Mouse (Mus musculus): ENCODE data around the gene Gm3727. TPM values are rescaled to one million over a fixed set of nuclear protein-coding genes. Genes with fewer than 3 reads are reported as not detected.
"Not testable (repeated sequence)": the region's sequence is repeated elsewhere in the genome, so short reads cannot be mapped to it uniquely, and the experiment has no call there.

Gene Gm3727
- polyA plus RNA-seq (2016; fragmentation: Nextera tagmentation; extraction: Ambion mirVana): not detected in 2 replicates

DNA sequence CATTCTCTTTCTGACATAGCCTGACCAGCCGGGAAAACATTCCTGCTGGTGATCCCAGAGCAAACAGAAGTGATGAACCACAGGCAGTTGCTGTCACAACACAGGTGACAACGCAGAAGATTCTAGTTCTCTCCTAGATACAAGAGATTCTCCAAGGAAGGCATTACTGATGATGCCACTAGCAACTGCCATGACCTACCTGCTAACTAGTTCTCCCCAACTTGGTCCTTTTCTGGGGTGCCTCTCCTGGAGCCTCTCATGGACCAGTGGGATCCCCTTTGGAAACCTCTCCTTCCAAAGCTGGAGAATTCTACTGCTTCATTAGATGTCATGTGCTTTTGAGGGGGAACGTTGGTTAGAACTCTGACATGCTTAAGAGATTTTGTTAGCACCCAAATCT lies at the start of gene Gm3727:
Gene Gm3727 (minus strand): TSS at position 101 of the 400 bp plus-strand sequence.
- H3K27ac ChIP-seq; H3K4me2 ChIP-seq (replicated peaks); H3K27me3 ChIP-seq (replicated peaks); ATAC-seq (ENCODE audit: low FRiP score, low read depth); H3K4me3 ChIP-seq; H3K9me3 ChIP-seq; H3K4me1 ChIP-seq; H3K9ac ChIP-seq; H3K36me3 ChIP-seq: not testable (repeated sequence)
- WGBS: 83% methylated on average over 3 of the region's 3 CpGs

- not testable (repeated sequence) for ATAC-seq (ENCODE audit: low FRiP score, low read depth); H3K9ac ChIP-seq; H3K27ac ChIP-seq; H3K4me1 ChIP-seq; H3K27me3 ChIP-seq (replicated peaks); H3K36me3 ChIP-seq; H3K4me2 ChIP-seq (replicated peaks); H3K9me3 ChIP-seq; H3K4me3 ChIP-seq
- 7% methylated on average over 8 of the region's 10 CpGs for WGBS
These were observed 21.0 kb downstream of the Gm3727 start for GRCm38 (mm10) chr14:7243498-7243897.

Other genes starting within 250 kb of the Gm3727 start
- 1.1 and 1.3 TPM in 2 replicates for gene Gm10406, start 237.3 kb downstream of the Gm3727 start, polyA plus RNA-seq (2016; fragmentation: Nextera tagmentation; extraction: Ambion mirVana)
- not detected in 2 replicates for gene Gm3685, start 219.7 kb downstream of the Gm3727 start, polyA plus RNA-seq (2016; fragmentation: Nextera tagmentation; extraction: Ambion mirVana)
- gene Gm3696, start 164.1 kb downstream of the Gm3727 start, polyA plus RNA-seq (2016; fragmentation: Nextera tagmentation; extraction: Ambion mirVana): 3.8 and 4.1 TPM in 2 replicates
- not detected in 2 replicates for gene Gm6676, start 139.3 kb downstream of the Gm3727 start, polyA plus RNA-seq (2016; fragmentation: Nextera tagmentation; extraction: Ambion mirVana)
- gene Gm3512, start 90.2 kb downstream of the Gm3727 start, polyA plus RNA-seq (2016; fragmentation: Nextera tagmentation; extraction: Ambion mirVana): 5.4 and 5.9 TPM in 2 replicates
- gene Gm16434, start 70.2 kb downstream of the Gm3727 start, polyA plus RNA-seq (2016; fragmentation: Nextera tagmentation; extraction: Ambion mirVana): not detected in 2 replicates
- gene Gm3739, start 50.3 kb upstream of the Gm3727 start, polyA plus RNA-seq (2016; fragmentation: Nextera tagmentation; extraction: Ambion mirVana): 3.3 and 3.7 TPM in 2 replicates
- gene Gm5797, start 67.7 kb upstream of the Gm3727 start, polyA plus RNA-seq (2016; fragmentation: Nextera tagmentation; extraction: Ambion mirVana): not detected in 2 replicates
- not detected in 2 replicates for gene Gm8374, start 100.4 kb upstream of the Gm3727 start, polyA plus RNA-seq (2016; fragmentation: Nextera tagmentation; extraction: Ambion mirVana)
- gene Gm3755, start 186.2 kb upstream of the Gm3727 start, polyA plus RNA-seq (2016; fragmentation: Nextera tagmentation; extraction: Ambion mirVana): 0.23 TPM in 1 of 2 replicates, not detected in the other
- 3.9 and 4.1 TPM in 2 replicates for gene Gm3752, start 219.0 kb upstream of the Gm3727 start, polyA plus RNA-seq (2016; fragmentation: Nextera tagmentation; extraction: Ambion mirVana)

All from neural tube, embryonic 12.5 days (tissue).